Mouse (Mus musculus): ENCODE data around the gene Zfhx2. TPM values are rescaled to one million over a fixed set of nuclear protein-coding genes. Genes with fewer than 3 reads are reported as not detected.

Zfhx2 gene
- polyA plus RNA-seq, 1 experiment from 2014 or later = 5.0 TPM

- no peaks in the 10 kb centered on the region for H3K27me3 ChIP-seq (replicated peaks; ENCODE audit: control insufficient read depth, insufficient read depth, low read length)
- ATAC-seq (replicated peaks; ENCODE audit: low FRiP score, low TSS enrichment, low read depth) = no peak
- H3K4me3 ChIP-seq (ENCODE audit: low read depth, low read length) = no peak overlapping the region
- no peaks in the 10 kb centered on the region for H3K9me3 ChIP-seq (ENCODE audit: control insufficient read depth, low read length)
- H3K4me2 ChIP-seq (ENCODE audit: low read length) = no peak overlapping the region
- WGBS = 82% methylated on average over 22 of the region's 22 CpGs
- peaks cover 11% of the 10 kb centered on the region for H3K4me1 ChIP-seq (replicated peaks; ENCODE audit: control insufficient read depth, insufficient read depth, low read length)
- H3K36me3 ChIP-seq (ENCODE audit: control insufficient read depth, insufficient read depth, low read length) = peaks cover 12% of the 10 kb centered on the region
- H3K27ac ChIP-seq (ENCODE audit: low read depth) = no peak overlapping the region
- DNase-seq (ENCODE audit: low spot score) = no peak
- H3K9ac ChIP-seq (ENCODE audit: low read length) = no peak overlapping the region
Observed at GRCm38 (mm10) chr14:55063581-55064381, 28.3 kb downstream of the Zfhx2 start.

GRCm38 (mm10) chr14:55063117-55063516, 29.0 kb downstream of the Zfhx2 start:
- DNase-seq (ENCODE audit: low spot score) (no peak), ATAC-seq (replicated peaks; ENCODE audit: low FRiP score, low TSS enrichment, low read depth) (no peak)
- Histone ChIP-seq H3K9ac (ENCODE audit: low read length) (no peak overlapping the region), H3K4me3 (ENCODE audit: low read depth, low read length) (no peak overlapping the region), H3K27ac (ENCODE audit: low read depth) (no peak overlapping the region), H3K9me3 (ENCODE audit: control insufficient read depth, low read length) (no peaks in the 10 kb centered on the region), H3K4me2 (ENCODE audit: low read length) (peak overlapping the region; percentile 36; the same call in 1 of the 2 replicates), H3K36me3 (ENCODE audit: control insufficient read depth, insufficient read depth, low read length) (peaks cover 12% of the 10 kb centered on the region), H3K4me1 (replicated peaks; ENCODE audit: control insufficient read depth, insufficient read depth, low read length) (peaks cover 11% of the 10 kb centered on the region), H3K27me3 (replicated peaks; ENCODE audit: control insufficient read depth, insufficient read depth, low read length) (no peaks in the 10 kb centered on the region)
- 82% methylated on average over 5 of the region's 5 CpGs for WGBS

- Histone ChIP-seq H3K9ac (ENCODE audit: low read length) (no peak overlapping the region), H3K4me3 (ENCODE audit: low read depth, low read length) (no peak overlapping the region), H3K27me3 (replicated peaks; ENCODE audit: control insufficient read depth, insufficient read depth, low read length) (no peaks in the 10 kb centered on the region), H3K9me3 (ENCODE audit: control insufficient read depth, low read length) (no peaks in the 10 kb centered on the region), H3K36me3 (ENCODE audit: control insufficient read depth, insufficient read depth, low read length) (peaks cover 11% of the 10 kb centered on the region), H3K4me1 (replicated peaks; ENCODE audit: control insufficient read depth, insufficient read depth, low read length) (peaks cover 11% of the 10 kb centered on the region), H3K4me2 (ENCODE audit: low read length) (peak overlapping the region; percentile 36), H3K27ac (ENCODE audit: low read depth) (no peak overlapping the region)
- DNase-seq (ENCODE audit: low spot score) (peak; percentile 59), ATAC-seq (replicated peaks; ENCODE audit: low FRiP score, low TSS enrichment, low read depth) (0 out of 2 replicates have a peak, but pooled peaks have one; percentile 59)
- 22% methylated on average over 17 of the region's 17 CpGs for WGBS
Observed at GRCm38 (mm10) chr14:55062626-55063025, 29.5 kb downstream of the Zfhx2 start.

- Histone ChIP-seq H3K9me3 (ENCODE audit: control insufficient read depth, low read length) (no peaks in the 10 kb centered on the region), H3K4me1 (replicated peaks; ENCODE audit: control insufficient read depth, insufficient read depth, low read length) (peaks cover 11% of the 10 kb centered on the region), H3K36me3 (ENCODE audit: control insufficient read depth, insufficient read depth, low read length) (peaks cover 6% of the 10 kb centered on the region), H3K27me3 (replicated peaks; ENCODE audit: control insufficient read depth, insufficient read depth, low read length) (no peaks in the 10 kb centered on the region), H3K4me3 (ENCODE audit: low read depth, low read length) (no peak overlapping the region), H3K9ac (ENCODE audit: low read length) (no peak overlapping the region), H3K4me2 (ENCODE audit: low read length) (no peak overlapping the region), H3K27ac (ENCODE audit: low read depth) (no peak overlapping the region)
- ATAC-seq (replicated peaks; ENCODE audit: low FRiP score, low TSS enrichment, low read depth) = no peak
- DNase-seq (ENCODE audit: low spot score) = no peak
- WGBS = 33% methylated on average over 7 of the region's 7 CpGs
Observed at GRCm38 (mm10) chr14:55061845-55062244, 30.3 kb downstream of the Zfhx2 start.

- no peak overlapping the region for H3K9ac ChIP-seq (ENCODE audit: low read length)
- DNase-seq (ENCODE audit: low spot score) (no peak), ATAC-seq (replicated peaks; ENCODE audit: low FRiP score, low TSS enrichment, low read depth) (no peak)
- no peak overlapping the region for H3K4me2 ChIP-seq (ENCODE audit: low read length)
- peaks cover 11% of the 10 kb centered on the region for H3K4me1 ChIP-seq (replicated peaks; ENCODE audit: control insufficient read depth, insufficient read depth, low read length)
- WGBS = 81% methylated on average over 5 of the region's 5 CpGs
- no peaks in the 10 kb centered on the region for H3K9me3 ChIP-seq (ENCODE audit: control insufficient read depth, low read length)
- no peaks in the 10 kb centered on the region for H3K36me3 ChIP-seq (ENCODE audit: control insufficient read depth, insufficient read depth, low read length)
- no peak overlapping the region for H3K4me3 ChIP-seq (ENCODE audit: low read depth, low read length)
- no peaks in the 10 kb centered on the region for H3K27me3 ChIP-seq (replicated peaks; ENCODE audit: control insufficient read depth, insufficient read depth, low read length)
- H3K27ac ChIP-seq (ENCODE audit: low read depth) = no peak overlapping the region
Observed at GRCm38 (mm10) chr14:55059931-55060330, 32.2 kb downstream of the Zfhx2 start.

GRCm38 (mm10) chr14:55059009-55059408, 33.1 kb downstream of the Zfhx2 start:
- H3K9ac ChIP-seq (ENCODE audit: low read length) = no peak overlapping the region
- no peak overlapping the region for H3K4me3 ChIP-seq (ENCODE audit: low read depth, low read length)
- H3K4me2 ChIP-seq (ENCODE audit: low read length) = no peak overlapping the region
- peaks cover 11% of the 10 kb centered on the region for H3K4me1 ChIP-seq (replicated peaks; ENCODE audit: control insufficient read depth, insufficient read depth, low read length)
- H3K27me3 ChIP-seq (replicated peaks; ENCODE audit: control insufficient read depth, insufficient read depth, low read length) = no peaks in the 10 kb centered on the region
- no peaks in the 10 kb centered on the region for H3K36me3 ChIP-seq (ENCODE audit: control insufficient read depth, insufficient read depth, low read length)
- DNase-seq (ENCODE audit: low spot score) (no peak), ATAC-seq (replicated peaks; ENCODE audit: low FRiP score, low TSS enrichment, low read depth) (no peak)
- H3K27ac ChIP-seq (ENCODE audit: low read depth) = no peak overlapping the region
- 81% methylated on average over 1 of the region's 1 CpGs for WGBS
- H3K9me3 ChIP-seq (ENCODE audit: control insufficient read depth, low read length) = no peaks in the 10 kb centered on the region

GRCm38 (mm10) chr14:55055167-55055834, 36.8 kb downstream of the Zfhx2 start:
- no peak for DNase-seq (ENCODE audit: low spot score)
- WGBS = 81% methylated on average over 11 of the region's 11 CpGs
- ATAC-seq (replicated peaks; ENCODE audit: low FRiP score, low TSS enrichment, low read depth) = no peak

GRCm38 (mm10) chr14:55054191-55054749, 37.9 kb downstream of the Zfhx2 start:
- H3K4me3 ChIP-seq (ENCODE audit: low read depth, low read length) = no peak overlapping the region
- no peak overlapping the region for H3K27ac ChIP-seq (ENCODE audit: low read depth)
- 85% methylated on average over 10 of the region's 10 CpGs for WGBS
- no peak overlapping the region for H3K9ac ChIP-seq (ENCODE audit: low read length)
- no peak for ATAC-seq (replicated peaks; ENCODE audit: low FRiP score, low TSS enrichment, low read depth)
- no peak for DNase-seq (ENCODE audit: low spot score)
- H3K36me3 ChIP-seq (ENCODE audit: control insufficient read depth, insufficient read depth, low read length) = no peaks in the 10 kb centered on the region
- H3K4me2 ChIP-seq (ENCODE audit: low read length) = no peak overlapping the region
- H3K9me3 ChIP-seq (ENCODE audit: control insufficient read depth, low read length) = no peaks in the 10 kb centered on the region
- no peaks in the 10 kb centered on the region for H3K4me1 ChIP-seq (replicated peaks; ENCODE audit: control insufficient read depth, insufficient read depth, low read length)
- no peaks in the 10 kb centered on the region for H3K27me3 ChIP-seq (replicated peaks; ENCODE audit: control insufficient read depth, insufficient read depth, low read length)

More at GRCm38 (mm10) chr14:55055167-55055834, 36.8 kb downstream of the Zfhx2 start:
- Histone ChIP-seq H3K4me3 (ENCODE audit: low read depth, low read length) (no peak overlapping the region), H3K27ac (ENCODE audit: low read depth) (no peak overlapping the region), H3K27me3 (replicated peaks; ENCODE audit: control insufficient read depth, insufficient read depth, low read length) (no peaks in the 10 kb centered on the region), H3K9ac (ENCODE audit: low read length) (no peak overlapping the region), H3K36me3 (ENCODE audit: control insufficient read depth, insufficient read depth, low read length) (no peaks in the 10 kb centered on the region), H3K9me3 (ENCODE audit: control insufficient read depth, low read length) (no peaks in the 10 kb centered on the region), H3K4me2 (ENCODE audit: low read length) (no peak overlapping the region), H3K4me1 (replicated peaks; ENCODE audit: control insufficient read depth, insufficient read depth, low read length) (no peaks in the 10 kb centered on the region)
